Mouse (Mus musculus): ENCODE data around the gene Tcaf1. TPM values are rescaled to one million over a fixed set of nuclear protein-coding genes. Genes with fewer than 3 reads are reported as not detected.

Gene Tcaf1
- polyA plus RNA-seq (2012; rRNA removed; ENCODE audit: low replicate concordance): 60.2 and 68.9 TPM in 2 replicates

DNA sequence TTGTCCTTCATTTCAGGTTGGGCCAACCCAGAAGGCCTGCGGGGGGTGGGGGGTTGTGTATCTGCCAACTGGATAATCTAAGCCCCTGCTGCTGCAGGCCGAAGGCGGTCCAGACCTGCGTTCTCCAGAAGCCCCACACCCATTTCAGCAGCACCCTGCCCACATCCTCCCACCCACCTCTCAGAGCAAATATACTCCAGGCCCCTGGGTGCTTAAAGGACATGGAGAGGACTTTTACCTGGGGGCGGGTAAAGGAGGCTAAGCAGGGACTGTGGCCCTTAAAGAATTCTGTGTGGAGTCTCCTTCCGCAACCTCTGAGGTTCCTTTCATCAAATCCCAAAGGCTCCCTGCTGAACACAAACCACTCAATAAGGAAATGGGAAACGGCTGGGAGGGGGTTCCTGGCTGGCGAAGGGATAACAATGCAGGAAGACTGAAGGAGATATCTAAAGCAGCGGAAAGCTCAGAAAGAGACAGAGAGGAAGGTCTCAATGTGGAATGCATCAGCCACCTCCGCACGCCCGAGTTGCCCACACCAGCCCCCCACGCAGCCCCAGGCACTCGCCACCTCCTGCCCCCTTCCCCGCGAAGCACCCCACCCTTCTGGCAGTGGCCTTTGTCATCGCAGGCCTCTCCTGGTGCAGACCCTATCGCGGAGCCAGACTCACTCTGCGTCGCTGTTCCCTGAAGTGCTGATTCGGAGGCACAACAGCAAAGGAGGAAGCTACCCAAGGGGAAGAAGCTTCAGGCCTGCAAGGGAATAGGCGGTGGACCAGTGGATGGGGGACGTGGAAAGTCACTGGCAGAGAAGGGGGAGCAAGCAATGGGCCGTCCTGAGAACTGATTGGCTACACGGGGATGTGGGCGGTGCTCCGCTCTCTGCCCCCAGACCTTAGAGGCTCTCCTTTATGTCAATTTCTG, at the start of gene Tcaf1:
Gene Tcaf1 (minus strand): TSS at position 798 of the 921 bp plus-strand sequence.

DNA sequence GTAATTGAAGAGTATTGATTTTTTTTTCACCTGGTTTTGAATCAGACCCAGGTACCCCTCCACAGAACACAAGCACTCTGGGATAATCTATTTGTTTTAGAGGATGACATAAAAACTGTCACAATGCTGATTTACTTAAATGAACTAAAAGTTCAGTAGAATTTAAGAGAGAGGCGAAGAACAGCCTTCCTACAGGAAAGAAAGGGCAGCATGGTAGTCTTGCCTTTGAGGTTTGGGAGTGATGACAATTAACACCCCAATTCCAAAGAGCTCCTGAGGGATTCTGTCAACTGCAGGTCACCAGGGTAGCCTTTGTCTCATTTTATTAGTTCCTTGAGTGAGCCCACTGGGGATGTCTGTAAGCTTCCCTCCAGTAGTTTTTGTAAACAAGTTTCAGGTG, 46.2 kb upstream of the Tcaf1 start, which contains the start of gene Olfr38:
Gene Olfr38 (plus strand): TSS at position 301 of the 400 bp plus-strand sequence.

DNA sequence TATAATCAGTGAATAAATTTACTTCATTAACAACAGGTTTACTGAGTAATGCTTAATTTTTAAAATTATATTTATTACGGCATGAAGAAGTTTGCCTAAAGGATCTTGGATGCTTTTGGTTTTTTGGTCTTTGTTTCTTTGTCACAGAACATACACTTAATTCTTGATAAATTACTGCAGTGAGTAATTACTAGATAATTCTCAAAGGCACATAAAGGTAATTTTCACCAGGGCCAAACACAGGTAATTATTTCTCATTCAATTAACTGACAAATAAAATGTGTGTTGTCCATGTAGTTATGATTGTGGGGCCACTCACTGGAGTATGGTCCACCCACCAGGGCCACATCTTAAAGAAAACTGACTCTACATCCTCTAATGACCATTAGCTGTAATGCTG, 29.2 kb upstream of the Tcaf1 start, which contains the start of gene Olfr453:
Gene Olfr453 (plus strand): TSS at position 301 of the 400 bp plus-strand sequence.

DNA sequence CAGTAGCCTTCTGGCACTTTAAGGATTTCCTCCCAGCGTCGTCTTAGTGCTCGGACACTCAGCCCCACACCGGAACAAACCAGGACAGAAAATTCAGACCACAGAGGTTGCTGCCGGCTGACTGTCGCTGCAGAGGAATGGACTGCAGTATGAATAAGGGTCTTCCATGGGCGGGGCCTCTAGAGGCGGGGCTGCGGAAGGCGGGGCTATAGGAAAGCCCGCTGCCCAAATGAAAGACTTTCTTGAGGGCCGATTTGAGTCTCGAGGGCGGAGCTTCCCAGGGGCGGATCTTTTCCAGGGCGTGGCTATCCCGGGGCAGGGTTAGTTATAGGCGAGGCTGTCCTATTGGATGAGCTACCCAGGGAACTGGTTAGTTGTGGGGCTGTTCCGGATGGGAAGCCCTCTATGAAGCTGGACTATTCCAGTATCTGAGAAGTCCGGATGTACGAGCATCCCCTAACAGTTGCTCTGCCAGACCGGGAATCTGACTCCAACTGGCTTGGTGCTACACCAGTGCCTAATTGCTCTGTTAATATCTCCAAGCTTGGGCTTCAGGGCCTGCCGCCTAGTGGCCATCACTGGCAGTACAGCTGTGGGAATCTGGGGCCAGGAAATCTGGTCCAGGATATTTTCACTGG, 64.9 kb downstream of the Tcaf1 start, which contains the start of gene Tcaf2:
Gene Tcaf2 (minus strand): TSS at position 343 of the 638 bp plus-strand sequence.

Other genes starting within 250 kb of the Tcaf1 start
- not detected in 2 replicates for gene Olfr458, start 244.9 kb downstream of the Tcaf1 start, polyA plus RNA-seq (2012; rRNA removed; ENCODE audit: low replicate concordance)
- not detected in 2 replicates for gene Olfr457, start 233.8 kb downstream of the Tcaf1 start, polyA plus RNA-seq (2012; rRNA removed; ENCODE audit: low replicate concordance)
- gene Olfr456, start 222.9 kb downstream of the Tcaf1 start, polyA plus RNA-seq (2012; rRNA removed; ENCODE audit: low replicate concordance): not detected in 2 replicates
- gene Olfr455, start 162.5 kb downstream of the Tcaf1 start, polyA plus RNA-seq (2012; rRNA removed; ENCODE audit: low replicate concordance): not detected in 2 replicates
- 0.06 TPM in 1 of 2 replicates, not detected in the other for gene Tcaf3, start 112.4 kb downstream of the Tcaf1 start, polyA plus RNA-seq (2012; rRNA removed; ENCODE audit: low replicate concordance)
- 5.7 and 6.4 TPM in 2 replicates for gene Tcaf2, start 64.8 kb downstream of the Tcaf1 start, polyA plus RNA-seq (2012; rRNA removed; ENCODE audit: low replicate concordance)
- gene Olfr453, start 29.3 kb upstream of the Tcaf1 start, polyA plus RNA-seq (2012; rRNA removed; ENCODE audit: low replicate concordance): not detected in 2 replicates
- not detected in 2 replicates for gene Olfr38, start 46.3 kb upstream of the Tcaf1 start, polyA plus RNA-seq (2012; rRNA removed; ENCODE audit: low replicate concordance)
- gene Olfr452, start 75.0 kb upstream of the Tcaf1 start, polyA plus RNA-seq (2012; rRNA removed; ENCODE audit: low replicate concordance): not detected in 2 replicates
- not detected in 2 replicates for gene Olfr450, start 101.9 kb upstream of the Tcaf1 start, polyA plus RNA-seq (2012; rRNA removed; ENCODE audit: low replicate concordance)
- gene Olfr449, start 124.3 kb upstream of the Tcaf1 start, polyA plus RNA-seq (2012; rRNA removed; ENCODE audit: low replicate concordance): not detected in 2 replicates
- gene Olfr448, start 180.4 kb upstream of the Tcaf1 start, polyA plus RNA-seq (2012; rRNA removed; ENCODE audit: low replicate concordance): not detected in 2 replicates
- gene Olfr447, start 198.8 kb upstream of the Tcaf1 start, polyA plus RNA-seq (2012; rRNA removed; ENCODE audit: low replicate concordance): not detected in 2 replicates
- gene Olfr446, start 211.3 kb upstream of the Tcaf1 start, polyA plus RNA-seq (2012; rRNA removed; ENCODE audit: low replicate concordance): not detected in 2 replicates
- gene Olfr444, start 239.0 kb upstream of the Tcaf1 start, polyA plus RNA-seq (2012; rRNA removed; ENCODE audit: low replicate concordance): not detected in 2 replicates